Mouse (Mus musculus): ENCODE results near the gene Myo15b.
A peak's percentile ranks its signal among the peaks of the same experiment; 100 is the strongest.

The Myo15b gene

DNA sequence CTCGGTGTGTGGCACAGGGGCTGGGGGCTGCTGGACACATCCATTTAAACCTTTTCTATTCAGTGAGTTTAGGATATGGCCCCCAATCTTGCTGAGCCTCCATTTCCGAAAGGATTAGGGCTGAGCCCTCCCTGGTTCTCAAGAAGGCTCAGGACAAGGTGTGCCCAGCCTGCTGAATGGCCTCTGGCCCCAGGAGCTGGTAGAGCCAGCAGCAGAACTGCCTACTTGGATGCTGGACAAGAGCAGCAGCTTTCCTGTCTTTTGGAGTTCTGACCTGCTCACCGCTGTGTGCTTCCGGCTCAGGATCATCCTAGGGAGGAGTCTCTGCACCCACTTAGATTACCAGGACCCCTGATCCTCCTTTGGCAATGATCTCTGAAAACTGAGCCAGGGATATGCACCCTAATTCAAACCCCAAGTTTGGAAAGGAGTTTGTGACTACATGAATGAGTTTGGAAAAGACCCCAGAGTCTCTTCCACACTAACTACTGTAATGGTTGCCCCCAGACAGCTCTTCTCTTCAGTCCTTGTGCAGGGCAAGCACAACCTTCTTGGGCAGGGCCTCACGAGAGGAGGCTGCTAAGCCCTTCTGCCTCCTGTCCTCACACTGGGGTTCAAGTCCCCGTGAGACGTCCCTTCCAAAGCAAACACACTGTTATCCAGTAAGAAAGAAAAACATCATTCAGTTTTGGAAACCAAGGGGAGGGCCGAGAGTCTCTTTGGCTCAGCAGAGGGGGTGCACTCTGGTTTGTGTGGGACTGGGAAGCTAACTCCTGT is 42.5 kb downstream of the Myo15b start:
- Histone ChIP-seq H3K36me3 (ENCODE audit: insufficient read depth, low read length) (peaks cover 64% of the 10 kb centered on the region), H3K4me3 (replicated peaks; ENCODE audit: low read length) (no peak overlapping the region)
- TF ChIP-seq POU5F1 (IDR thresholded peaks at IDR 0.05; ENCODE audit: borderline replicate concordance, low read length) (no peak), NANOG (IDR thresholded peaks at IDR 0.05; ENCODE audit: borderline replicate concordance, low read length) (no peak), CTCF (conservative IDR thresholded peaks at IDR 0.05; ENCODE audit: low read length) (no peak)

DNA sequence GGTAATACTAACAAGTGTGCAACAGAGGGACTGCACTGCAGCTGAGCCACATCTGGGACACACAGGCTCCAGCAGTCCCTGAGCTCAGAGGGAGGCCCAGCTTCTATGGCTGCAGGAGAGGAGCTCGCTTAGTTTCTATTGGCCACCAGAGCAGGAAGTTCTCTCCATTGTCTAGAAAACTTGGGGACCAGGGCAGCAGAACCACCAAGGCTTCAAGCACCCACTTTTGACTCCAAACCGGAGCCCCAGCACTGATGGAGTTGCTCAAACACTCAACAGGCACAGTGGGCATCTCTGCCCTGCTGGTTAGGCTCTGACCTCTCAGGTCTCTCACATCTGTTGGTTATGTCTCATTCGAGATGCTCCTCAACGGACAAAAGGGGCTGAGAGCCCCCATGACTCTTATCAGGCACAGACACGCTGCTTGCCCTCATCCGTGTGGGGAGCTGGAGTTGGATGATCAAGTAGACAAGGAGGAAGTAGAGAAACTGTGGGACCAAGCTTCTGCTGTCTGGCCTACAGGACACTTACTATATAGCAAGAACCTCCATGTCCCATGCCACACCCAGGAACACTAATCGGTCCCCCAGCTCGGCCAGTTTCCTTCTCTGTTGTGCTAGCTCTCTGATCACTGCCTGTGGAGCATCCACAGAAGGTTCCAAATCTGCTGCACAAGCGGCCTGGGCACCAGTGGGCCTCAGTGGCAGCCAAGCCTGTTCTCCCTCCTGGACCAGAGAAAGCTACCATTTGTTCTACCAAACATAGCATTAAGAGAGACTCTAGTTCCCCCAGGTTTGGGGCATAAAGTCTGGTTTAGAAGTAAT is 43.3 kb downstream of the Myo15b start:
- no peaks in the 10 kb centered on the region for H3K9me3 ChIP-seq (ENCODE audit: low read length)
- no peak overlapping the region for H3K4me3 ChIP-seq (replicated peaks; ENCODE audit: low read length)
- H3K27me3 ChIP-seq (ENCODE audit: insufficient read depth, low read length): peaks cover 5% of the 10 kb centered on the region; the same call in 1 of the 2 replicates
- TF ChIP-seq POU5F1 (IDR thresholded peaks at IDR 0.05; ENCODE audit: borderline replicate concordance, low read length) (no peak), CTCF (conservative IDR thresholded peaks at IDR 0.05; ENCODE audit: low read length) (no peak), NANOG (IDR thresholded peaks at IDR 0.05; ENCODE audit: borderline replicate concordance, low read length) (no peak)
- peaks cover 56% of the 10 kb centered on the region for H3K36me3 ChIP-seq (ENCODE audit: insufficient read depth, low read length)
- H3K4me1 ChIP-seq (replicated peaks; ENCODE audit: low read depth, low read length): peaks cover 60% of the 10 kb centered on the region

More for the DNA sequence above, 42.5 kb downstream of the Myo15b start:
- Histone ChIP-seq H3K27me3 (ENCODE audit: insufficient read depth, low read length) (peaks cover 5% of the 10 kb centered on the region; the same call in 1 of the 2 replicates), H3K4me1 (replicated peaks; ENCODE audit: low read depth, low read length) (peaks cover 57% of the 10 kb centered on the region), H3K9me3 (ENCODE audit: low read length) (no peaks in the 10 kb centered on the region)

DNA sequence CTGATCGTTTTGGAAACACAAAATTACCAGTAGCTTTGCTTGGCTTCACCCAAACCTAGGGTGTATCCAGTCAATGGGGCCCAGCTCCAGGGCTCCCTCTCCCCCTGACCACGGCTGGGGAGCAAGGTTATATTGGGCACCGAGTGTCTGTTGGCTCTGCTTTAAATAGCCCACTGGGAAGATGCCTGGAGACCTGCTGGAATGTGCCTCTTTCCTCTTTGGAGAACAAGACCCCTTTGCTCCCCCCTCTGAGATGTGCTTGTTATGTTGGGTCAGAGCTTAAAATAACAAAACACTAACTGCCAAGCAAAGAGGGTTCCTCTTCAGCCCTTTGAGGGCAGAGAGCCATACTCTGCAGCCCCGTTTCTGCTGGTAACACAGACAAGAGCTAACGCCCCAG is 44.0 kb downstream of the Myo15b start:
- no peak for TF ChIP-seq POU5F1 (IDR thresholded peaks at IDR 0.05; ENCODE audit: borderline replicate concordance, low read length)
- TF ChIP-seq NANOG (IDR thresholded peaks at IDR 0.05; ENCODE audit: borderline replicate concordance, low read length): no peak
- no peak for TF ChIP-seq CTCF (conservative IDR thresholded peaks at IDR 0.05; ENCODE audit: low read length)
- H3K4me1 ChIP-seq (replicated peaks; ENCODE audit: low read depth, low read length): peaks cover 60% of the 10 kb centered on the region
- H3K36me3 ChIP-seq (ENCODE audit: insufficient read depth, low read length): peaks cover 56% of the 10 kb centered on the region
- H3K4me3 ChIP-seq (replicated peaks; ENCODE audit: low read length): no peak overlapping the region
- peaks cover 5% of the 10 kb centered on the region; the same call in 1 of the 2 replicates for H3K27me3 ChIP-seq (ENCODE audit: insufficient read depth, low read length)
- no peaks in the 10 kb centered on the region for H3K9me3 ChIP-seq (ENCODE audit: low read length)

DNA sequence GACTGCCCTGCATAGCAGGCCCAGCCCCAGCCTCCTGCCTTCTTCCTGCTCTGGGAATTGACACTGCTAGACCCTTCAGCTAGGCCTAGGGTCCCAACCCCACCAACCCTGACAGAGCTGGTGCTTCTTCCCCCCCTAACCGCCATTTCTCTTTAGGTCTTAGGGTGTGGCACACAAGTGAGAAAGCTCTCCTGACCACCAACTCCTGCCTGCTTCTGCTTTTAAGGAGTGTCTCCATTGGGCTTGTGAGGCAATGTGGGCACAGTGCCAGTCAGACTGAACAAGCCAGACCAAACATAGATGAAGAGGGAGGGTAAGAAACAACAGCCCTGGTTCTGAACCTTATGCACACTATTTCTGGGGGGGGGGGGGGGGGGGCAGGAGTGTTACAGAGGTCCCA is 44.6 kb downstream of the Myo15b start:
- Histone ChIP-seq H3K4me3 (replicated peaks; ENCODE audit: low read length) (no peak overlapping the region), H3K27me3 (ENCODE audit: insufficient read depth, low read length) (peaks cover 5% of the 10 kb centered on the region; the same call in 1 of the 2 replicates), H3K9me3 (ENCODE audit: low read length) (no peaks in the 10 kb centered on the region), H3K4me1 (replicated peaks; ENCODE audit: low read depth, low read length) (peaks cover 60% of the 10 kb centered on the region), H3K36me3 (ENCODE audit: insufficient read depth, low read length) (peaks cover 51% of the 10 kb centered on the region)
- no peak for TF ChIP-seq POU5F1 (IDR thresholded peaks at IDR 0.05; ENCODE audit: borderline replicate concordance, low read length)
- TF ChIP-seq NANOG (IDR thresholded peaks at IDR 0.05; ENCODE audit: borderline replicate concordance, low read length): no peak
- no peak for TF ChIP-seq CTCF (conservative IDR thresholded peaks at IDR 0.05; ENCODE audit: low read length)

DNA sequence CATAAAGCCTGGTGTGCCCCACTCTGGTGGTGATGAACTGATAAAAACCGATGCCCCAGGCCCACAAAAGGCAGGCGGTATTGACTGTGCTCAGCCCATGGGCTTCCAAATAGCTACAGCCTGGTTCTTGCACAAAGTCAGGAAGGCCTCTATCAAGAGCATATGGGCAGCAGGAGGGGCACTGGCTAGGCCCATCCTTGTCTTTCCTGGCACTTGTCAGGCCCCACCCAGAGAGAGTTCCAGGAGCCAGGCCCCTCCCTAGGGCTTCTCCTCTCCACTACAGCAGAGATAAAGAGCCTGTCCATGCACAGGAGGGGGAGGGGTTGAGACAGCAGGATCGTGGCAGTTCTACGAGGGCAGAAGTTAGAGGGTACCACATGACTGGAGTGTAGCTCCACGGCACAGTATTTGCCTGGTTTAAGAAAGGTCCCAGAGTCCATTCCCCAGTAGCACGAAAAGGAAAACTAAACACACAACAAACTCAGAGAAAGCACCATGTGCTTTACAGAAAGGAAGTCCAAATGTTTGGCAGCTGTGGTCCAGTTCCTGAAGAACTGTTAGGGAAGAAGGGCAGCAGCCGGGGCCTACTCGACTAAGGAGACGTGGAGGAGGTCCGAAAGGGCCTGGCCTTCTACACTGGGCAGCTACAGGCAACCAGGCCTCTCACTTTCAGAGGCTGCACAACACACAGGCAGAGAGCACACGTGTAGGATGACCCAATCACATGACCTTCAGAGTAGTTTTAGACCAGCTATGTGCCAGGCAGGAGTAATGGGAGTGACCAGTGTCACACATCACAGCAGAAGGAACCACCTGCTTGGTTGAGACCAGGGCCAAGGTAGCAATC is 45.4 kb downstream of the Myo15b start:
- H3K4me3 ChIP-seq (replicated peaks; ENCODE audit: low read length): no peak overlapping the region
- H3K4me1 ChIP-seq (replicated peaks; ENCODE audit: low read depth, low read length): peaks cover 56% of the 10 kb centered on the region
- H3K27me3 ChIP-seq (ENCODE audit: insufficient read depth, low read length): peaks cover 5% of the 10 kb centered on the region; the same call in 1 of the 2 replicates
- TF ChIP-seq POU5F1 (IDR thresholded peaks at IDR 0.05; ENCODE audit: borderline replicate concordance, low read length): no peak
- no peak for TF ChIP-seq CTCF (conservative IDR thresholded peaks at IDR 0.05; ENCODE audit: low read length)
- no peak for TF ChIP-seq NANOG (IDR thresholded peaks at IDR 0.05; ENCODE audit: borderline replicate concordance, low read length)
- no peaks in the 10 kb centered on the region for H3K9me3 ChIP-seq (ENCODE audit: low read length)
- peaks cover 56% of the 10 kb centered on the region for H3K36me3 ChIP-seq (ENCODE audit: insufficient read depth, low read length)

DNA sequence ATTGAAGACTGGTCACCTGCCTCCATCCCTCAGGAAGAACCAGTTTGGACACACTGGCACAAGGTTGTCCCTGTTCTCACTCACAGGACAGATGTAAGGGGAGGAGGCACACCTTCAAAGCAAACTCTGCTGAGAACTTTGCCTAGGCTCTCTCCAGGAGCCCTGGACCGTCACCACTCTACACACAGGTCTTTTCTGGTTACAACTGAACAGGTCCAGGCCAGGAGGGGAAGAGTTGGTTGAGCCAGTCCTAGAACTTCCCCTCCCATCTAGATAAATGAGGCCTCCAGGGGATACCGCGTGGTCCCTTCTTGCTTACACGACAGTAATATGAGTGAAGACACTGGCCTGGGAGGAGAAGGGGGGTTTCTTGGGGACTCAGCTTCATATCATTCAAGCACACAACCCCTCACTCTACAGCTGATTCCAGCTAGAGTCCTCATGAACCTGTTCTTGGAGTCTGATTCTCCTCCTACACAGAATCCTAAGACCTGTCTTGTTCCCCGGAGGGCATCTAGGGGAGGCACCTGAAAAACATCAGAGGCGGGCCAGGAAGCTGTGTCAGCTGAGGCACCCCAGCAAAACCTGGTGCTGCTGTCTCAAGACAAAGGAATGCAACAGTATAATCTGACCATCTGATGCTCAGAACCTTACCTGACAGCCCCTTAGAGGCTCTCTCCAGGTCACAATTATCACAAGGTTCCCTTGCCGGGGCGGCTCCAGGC is 46.2 kb downstream of the Myo15b start:
- Histone ChIP-seq H3K4me1 (replicated peaks; ENCODE audit: low read depth, low read length) (peaks cover 49% of the 10 kb centered on the region), H3K4me3 (replicated peaks; ENCODE audit: low read length) (peak overlapping the region; percentile 29; the same call in 1 of the 2 replicates), H3K27me3 (ENCODE audit: insufficient read depth, low read length) (peaks cover 5% of the 10 kb centered on the region; the same call in 1 of the 2 replicates), H3K9me3 (ENCODE audit: low read length) (no peaks in the 10 kb centered on the region), H3K36me3 (ENCODE audit: insufficient read depth, low read length) (peaks cover 63% of the 10 kb centered on the region)
- no peak for TF ChIP-seq POU5F1 (IDR thresholded peaks at IDR 0.05; ENCODE audit: borderline replicate concordance, low read length)
- TF ChIP-seq CTCF (conservative IDR thresholded peaks at IDR 0.05; ENCODE audit: low read length): no peak
- no peak for TF ChIP-seq NANOG (IDR thresholded peaks at IDR 0.05; ENCODE audit: borderline replicate concordance, low read length)

DNA sequence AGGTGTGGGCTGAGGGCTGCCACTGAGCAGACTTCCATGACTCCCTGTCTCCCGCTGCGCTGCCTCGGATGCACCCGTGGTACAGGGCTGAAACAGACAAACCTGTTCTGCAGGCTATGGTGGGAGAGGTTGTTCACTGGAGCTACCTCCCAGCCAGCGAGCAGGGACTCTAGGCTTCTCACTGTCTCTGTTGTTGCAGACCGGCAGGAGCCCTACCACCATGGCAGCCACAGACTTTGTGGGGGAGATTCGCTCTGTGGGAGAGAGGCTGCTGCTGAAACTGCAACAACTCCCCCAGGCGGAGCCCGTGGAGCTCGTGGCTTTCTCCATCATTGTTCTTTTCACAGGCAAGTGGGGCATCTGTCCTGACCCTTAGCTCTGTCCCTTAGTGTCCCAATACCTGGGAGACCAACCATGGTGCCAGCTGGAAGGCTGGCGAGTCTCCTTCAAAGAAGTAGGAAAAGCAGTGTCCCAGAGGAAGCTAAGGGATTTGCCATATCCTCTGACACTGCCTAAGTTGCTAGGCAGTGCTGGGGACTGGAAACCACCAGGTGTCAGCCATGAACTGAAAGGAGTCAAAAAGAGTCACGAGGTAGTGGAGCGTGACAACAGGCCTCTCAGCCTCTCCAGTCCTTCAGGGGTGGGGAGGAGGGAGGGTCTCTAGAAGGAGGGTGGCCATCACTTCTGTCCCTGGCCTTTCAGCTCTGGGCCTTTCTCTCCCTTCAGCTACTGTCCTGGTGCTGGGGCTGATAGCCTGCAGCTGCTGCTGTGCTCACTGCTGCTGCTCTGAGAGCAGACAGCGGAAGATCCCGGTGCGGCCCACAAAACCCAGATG is 47.0 kb downstream of the Myo15b start:
- peaks cover 41% of the 10 kb centered on the region for H3K4me1 ChIP-seq (replicated peaks; ENCODE audit: low read depth, low read length)
- peaks cover 5% of the 10 kb centered on the region; the same call in 1 of the 2 replicates for H3K27me3 ChIP-seq (ENCODE audit: insufficient read depth, low read length)
- H3K9me3 ChIP-seq (ENCODE audit: low read length): no peaks in the 10 kb centered on the region
- TF ChIP-seq POU5F1 (IDR thresholded peaks at IDR 0.05; ENCODE audit: borderline replicate concordance, low read length) (no peak), NANOG (IDR thresholded peaks at IDR 0.05; ENCODE audit: borderline replicate concordance, low read length) (no peak), CTCF (conservative IDR thresholded peaks at IDR 0.05; ENCODE audit: low read length) (no peak)
- peak overlapping the region; percentile 29 for H3K4me3 ChIP-seq (replicated peaks; ENCODE audit: low read length)
- peaks cover 63% of the 10 kb centered on the region for H3K36me3 ChIP-seq (ENCODE audit: insufficient read depth, low read length)

Data from E14TG2a.4 (cell line).